Mouse (Mus musculus): ENCODE measurements at regions not wholly inside any gene's neighbourhood (a gene's known extent, or its start where the extent isn't known, plus 50 kb on each side); places are given as distances from the start of the nearest gene placed in this dataset.

- TF ChIP-seq CTCF (IDR thresholded peaks at IDR 0.05; ENCODE audit: borderline replicate concordance, insufficient read depth, low read depth, low read length) (no peak), POLR2A (IDR thresholded peaks at IDR 0.05; ENCODE audit: borderline replicate concordance, insufficient read depth, low read length) (no peak)
Observed at GRCm38 (mm10) chr12:54309219-54309618, 105.6 kb upstream of the Egln3 start.

All from cerebellum, adult 2 months (tissue).